Mouse (Mus musculus) heart, postnatal 14 days (tissue): Measurements from ENCODE around the gene Gm614. TPM values are rescaled to one million over a fixed set of nuclear protein-coding genes. Genes with fewer than 3 reads are reported as not detected.

Experiments used
- DNase-seq, 2 experiments: peaks; one replicate each; pipeline ENCODE4 v3.0.0; 2021 to 2022
- intact Hi-C: fragments of 180-260 bp; cut with DNase I; formaldehyde crosslinking; loops from one replicate; pipeline ENCODE4 v1.15.1; 2025
- long read RNA-seq, 2 experiments: library from polyadenylated mRNA; stranded (forward); transcript quantifications; one replicate each; pipeline ENCODE4 v2.0.0; 2021
- total RNA-seq, 2 experiments: library from RNA; stranded (reverse); gene quantifications; 2 replicates each; pipeline ENCODE4 v1.2.3; 2021

Gene Gm614
- under 1 TPM; 0.32 to 0.38 TPM for total RNA-seq
- long read RNA-seq, experiment 1: 0 reads
- long read RNA-seq, experiment 2: 0 reads

GRCm38 (mm10) chrX:101263892-101264291 lies at the start of gene Gm614:
Gene Gm614 (minus strand): TSS chrX:101263992.
- DNase-seq: no peak
- intact Hi-C loops: no loop called here

- no peak for DNase-seq
- intact Hi-C loops: no loop called here
Observed at GRCm38 (mm10) chrX:101309299-101309698, 45.5 kb upstream of the Gm614 start.

- DNase-seq: no peak
- intact Hi-C loops: no loop called here
Observed at GRCm38 (mm10) chrX:101304646-101305045, 40.9 kb upstream of the Gm614 start.

GRCm38 (mm10) chrX:101301654-101302053 lies 37.9 kb upstream of the Gm614 start:
- intact Hi-C loops: no loop called here

GRCm38 (mm10) chrX:101300427-101301030 lies 36.7 kb upstream of the Gm614 start:
- intact Hi-C loops: no loop called here

More at GRCm38 (mm10) chrX:101301654-101302053, 37.9 kb upstream of the Gm614 start:
- DNase-seq: no peak

GRCm38 (mm10) chrX:101299473-101300426 lies 36.0 kb upstream of the Gm614 start:
- no peak for DNase-seq
- intact Hi-C loops: no loop called here

More at GRCm38 (mm10) chrX:101300427-101301030, 36.7 kb upstream of the Gm614 start:
- peak; percentile 3 to 12 for DNase-seq

GRCm38 (mm10) chrX:101299055-101299454 lies 35.3 kb upstream of the Gm614 start, which contains the start of gene Nlgn3:
Gene Nlgn3 (plus strand): TSS chrX:101299168.
- intact Hi-C loops: no loop called here
- DNase-seq: peak in 1 of 2 experiments; percentile 3

GRCm38 (mm10) chrX:101290111-101290510 lies 26.3 kb upstream of the Gm614 start:
- intact Hi-C loops: no loop called here
- no peak for DNase-seq

GRCm38 (mm10) chrX:101289037-101289436 lies 25.2 kb upstream of the Gm614 start:
- DNase-seq: no peak
- intact Hi-C loops: no loop called here

- intact Hi-C loops: no loop called here
- no peak for DNase-seq
Observed at GRCm38 (mm10) chrX:101288432-101288831, 24.6 kb upstream of the Gm614 start.

GRCm38 (mm10) chrX:101287543-101287942 lies 23.8 kb upstream of the Gm614 start:
- intact Hi-C loops: no loop called here
- DNase-seq: no peak

- no peak for DNase-seq
- intact Hi-C loops: no loop called here
Observed at GRCm38 (mm10) chrX:101285953-101286670, 22.3 kb upstream of the Gm614 start.

- intact Hi-C loops: no loop called here
- peak; percentile 42 to 62 for DNase-seq
Observed at GRCm38 (mm10) chrX:101285534-101285933, 21.7 kb upstream of the Gm614 start.

GRCm38 (mm10) chrX:101282813-101283212 lies 19.0 kb upstream of the Gm614 start:
- no peak for DNase-seq
- intact Hi-C loops: no loop called here

- intact Hi-C loops: loop anchor here (5.0 kb wide), 1 partner anchor 52 kb away; the partner anchor contains the start of gene Snx12
Observed at GRCm38 (mm10) chrX:101273875-101274738, 10.3 kb upstream of the Gm614 start, which contains the start of gene Med12. Gene Med12 (plus strand): TSS chrX:101274030.

GRCm38 (mm10) chrX:101273410-101273809 lies 9.6 kb upstream of the Gm614 start:
- intact Hi-C loops: loop anchor here (5.0 kb wide), 1 partner anchor 51 kb away; the partner anchor contains the start of gene Snx12
- no peak for DNase-seq

More at GRCm38 (mm10) chrX:101273875-101274738, 10.3 kb upstream of the Gm614 start, which contains the start of gene Med12:
- DNase-seq: peak; percentile 88 to 89

GRCm38 (mm10) chrX:101268755-101269124 lies 4.9 kb upstream of the Gm614 start, which contains the start of gene Gm20489:
Gene Gm20489 (minus strand): TSS chrX:101269023.
- intact Hi-C loops: no loop called here
- no peak for DNase-seq

GRCm38 (mm10) chrX:101268025-101268754 lies 4.4 kb upstream of the Gm614 start, which contains the start of gene Il2rg:
Gene Il2rg (minus strand): TSS chrX:101268255.
- intact Hi-C loops: no loop called here
- no peak for DNase-seq

GRCm38 (mm10) chrX:101266631-101267030 lies 2.8 kb upstream of the Gm614 start:
- intact Hi-C loops: no loop called here
- DNase-seq: no peak
